Comparison of ENCODE assay signal across 10 mouse cellular contexts in the genomic region with DNA sequence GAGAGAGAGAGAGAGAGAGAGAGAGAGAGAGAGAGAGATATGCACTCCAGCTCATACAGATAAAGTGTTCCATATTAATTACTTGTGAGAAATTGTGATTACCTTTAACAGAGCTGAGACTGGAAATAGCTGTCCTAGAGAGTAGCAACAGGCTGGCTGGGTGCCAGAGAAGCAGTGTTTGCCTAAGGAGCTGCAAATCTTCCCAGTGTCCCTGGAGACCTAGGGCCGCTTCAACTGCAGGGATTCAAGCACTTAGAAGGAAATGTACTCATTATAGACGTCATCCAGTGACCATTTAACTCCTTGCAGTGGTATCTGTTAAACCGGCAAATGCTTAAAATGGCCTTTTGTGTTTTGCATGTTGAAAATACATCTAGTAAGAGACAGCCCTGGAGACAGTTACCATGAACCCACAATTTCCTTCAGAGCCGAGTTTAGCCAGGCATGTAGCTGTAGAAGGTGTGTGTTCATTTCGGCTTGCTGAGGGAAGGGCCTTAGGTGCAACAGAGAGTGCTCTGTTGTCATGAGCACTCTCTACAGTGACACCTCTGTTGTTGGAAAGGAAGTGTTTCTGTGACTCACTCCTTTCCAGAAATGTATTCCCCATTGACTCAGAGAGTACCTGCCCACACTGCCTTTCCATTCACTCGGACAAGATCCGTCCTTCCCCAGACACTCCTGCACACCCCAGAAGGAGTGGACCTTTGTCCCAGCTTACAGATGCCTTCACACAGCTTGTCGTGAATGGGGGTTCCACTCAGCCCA. TPM values are rescaled to one million over a fixed set of nuclear protein-coding genes. Genes with fewer than 3 reads are reported as not detected.
A peak's percentile ranks its signal among the peaks of the same experiment; 100 is the strongest.
DNase-seq lines count a peak whose midpoint lies in the region; ATAC-seq and TF ChIP-seq lines count a peak whose summit lies in the region.
"Had no signal": no experiment of that assay in that cellular context is flagged by ENCODE, and none has a peak within 500 bp of the region (broad histone marks: within the 10 kb centered on the region; RNA-seq: fewer than 3 reads in every experiment).

No protein-coding gene starts in this region.

- H3K36me3 ChIP-seq in heart, embryonic 10.5 days: no peaks in the 10 kb centered on the region
- H3K36me3 ChIP-seq in limb, embryonic 14.5 days (ENCODE audit: control insufficient read depth, insufficient read depth, low read length): no peaks in the 10 kb centered on the region
- H3K36me3 ChIP-seq in limb, embryonic 10.5 days: no peaks in the 10 kb centered on the region
- H3K36me3 ChIP-seq: stomach, embryonic 15.5 days had no signal

- H3K4me1 ChIP-seq in heart, embryonic 10.5 days: peaks cover 7% of the 10 kb centered on the region; the same call in 1 of the 2 replicates
- no peaks in the 10 kb centered on the region for H3K4me1 ChIP-seq in limb, embryonic 14.5 days (ENCODE audit: control insufficient read depth, insufficient read depth, low read length)
- H3K4me1 ChIP-seq in limb, embryonic 10.5 days: no peaks in the 10 kb centered on the region
- H3K4me1 ChIP-seq: stomach, embryonic 15.5 days had no signal

- H3K4me2 ChIP-seq in limb, embryonic 14.5 days (replicated peaks; ENCODE audit: low read depth, low read length, severe bottlenecking): no peak overlapping the region
- H3K4me2 ChIP-seq: stomach, embryonic 15.5 days had no signal

- DNase-seq in heart, adult 18-20 months: peak; percentile 17 to 23
- DNase-seq in heart, embryonic 10.5 days (ENCODE audit: low spot score): no peak
- DNase-seq in limb, embryonic 14.5 days (ENCODE audit: low spot score): peak; percentile 28
- no peak for DNase-seq in limb, embryonic 10.5 days (ENCODE audit: low spot score)
- DNase-seq in brain, adult 2 months (ENCODE audit: low read depth, low spot score): peak; percentile 69
- DNase-seq in kidney, postnatal 14 days: peak; percentile 54

- no peak for ATAC-seq in limb, embryonic 14.5 days (ENCODE audit: low FRiP score, low read depth)
- no peak for ATAC-seq in inflammation-experienced regulatory T-cells, adult 6 months

- no peak overlapping the region for H3K27ac ChIP-seq in heart, embryonic 10.5 days
- no peak overlapping the region for H3K27ac ChIP-seq in limb, embryonic 14.5 days (replicated peaks; ENCODE audit: low read depth, low read length)
- H3K27ac ChIP-seq in limb, embryonic 10.5 days: no peak overlapping the region
- H3K27ac ChIP-seq: stomach, embryonic 15.5 days had no signal

- H3K9me3 ChIP-seq in heart, embryonic 10.5 days: no peaks in the 10 kb centered on the region
- H3K9me3 ChIP-seq in limb, embryonic 14.5 days (ENCODE audit: control insufficient read depth, low read length): no peaks in the 10 kb centered on the region
- H3K9me3 ChIP-seq in limb, embryonic 10.5 days (replicated peaks): no peaks in the 10 kb centered on the region
- H3K9me3 ChIP-seq: stomach, embryonic 15.5 days had no signal

- WGBS in heart, embryonic 10.5 days: 60% methylated on average over 8 of the region's 8 CpGs
- 61% methylated on average over 8 of the region's 8 CpGs for WGBS in limb, embryonic 14.5 days
- 78% methylated on average over 8 of the region's 8 CpGs for WGBS in limb, embryonic 10.5 days

- no peak overlapping the region for H3K9ac ChIP-seq in limb, embryonic 14.5 days (ENCODE audit: low read depth, low read length, severe bottlenecking)
- H3K9ac ChIP-seq: stomach, embryonic 15.5 days had no signal

- H3K27me3 ChIP-seq in heart, embryonic 10.5 days (ENCODE audit: insufficient read depth, poor library complexity, severe bottlenecking): no peaks in the 10 kb centered on the region
- no peaks in the 10 kb centered on the region for H3K27me3 ChIP-seq in limb, embryonic 14.5 days (ENCODE audit: control insufficient read depth, insufficient read depth, low read length)
- no peaks in the 10 kb centered on the region for H3K27me3 ChIP-seq in limb, embryonic 10.5 days (ENCODE audit: low read depth, poor library complexity, severe bottlenecking)
- H3K27me3 ChIP-seq: stomach, embryonic 15.5 days had no signal

- no peak overlapping the region for H3K4me3 ChIP-seq in heart, embryonic 10.5 days
- H3K4me3 ChIP-seq in limb, embryonic 14.5 days (replicated peaks; ENCODE audit: low read length): no peak overlapping the region
- H3K4me3 ChIP-seq in limb, embryonic 10.5 days: no peak overlapping the region
- H3K4me3 ChIP-seq: stomach, embryonic 15.5 days had no signal

- no peak for TF ChIP-seq POLR2A in limb, embryonic 14.5 days (IDR thresholded peaks at IDR 0.05; ENCODE audit: borderline replicate concordance, extremely low read depth, insufficient read depth, insufficient read length)

RNA-seq across cellular contexts. Expression of a gene that starts 10.3 kb away (rescaled TPM):
- total RNA-seq in heart, adult 18-20 months (2021): 1 to 10 TPM; 2.0 to 3.7 TPM
- polyA plus RNA-seq in heart, embryonic 10.5 days (2016; fragmentation: Nextera tagmentation; extraction: Ambion mirVana): 0.35 and 1.6 TPM in 2 replicates
- 1.1 and 1.7 TPM in 2 replicates for polyA plus RNA-seq in limb, embryonic 14.5 days (2012; rRNA removed)
- polyA plus RNA-seq in limb, embryonic 14.5 days (2014; fragmentation: Nextera tagmentation; extraction: Ambion mirVana): 0.66 and 0.81 TPM in 2 replicates
- 0.13 and 0.15 TPM in 2 replicates for polyA plus RNA-seq in limb, embryonic 10.5 days (2016; fragmentation: Nextera tagmentation; extraction: Ambion mirVana)
- not detected for polyA plus RNA-seq in inflammation-experienced regulatory T-cells, adult 6 months (2017; shearing (Covaris generic))
- total RNA-seq: common myeloid progenitor, adult 5-6 weeks; MEL had no signal

Comparison
In these comparisons a context has a peak if more than half of its experiments do, and no peak if none do; other contexts are left out.
1. DNase-seq: peak in heart, adult 18-20 months (2 of 2), limb, embryonic 14.5 days (single experiment), brain, adult 2 months (single experiment) and kidney, postnatal 14 days (single experiment); none in heart, embryonic 10.5 days (single experiment) and limb, embryonic 10.5 days (single experiment).